ENCODE assay signal across 49 mouse cellular contexts in genomic region chr3:94344897-94345296, GRCm38 (mm10). TPM values are rescaled to one million over a fixed set of nuclear protein-coding genes. Genes with fewer than 3 reads are reported as not detected.
"Had no signal": no experiment of that assay in that cellular context is flagged by ENCODE, and none has a peak within 500 bp of the region (broad histone marks: within the 10 kb centered on the region; RNA-seq: fewer than 3 reads in every experiment).

No protein-coding gene starts in this region.

- DNase-seq: heart, postnatal 10 days; heart, postnatal 14 days; heart, postnatal 36 days; kidney, adult 11 months; kidney, adult 18-20 months; kidney, adult 2 months; kidney, adult 8-10 months; kidney, adult 9 months; kidney, postnatal 10 days; kidney, postnatal 14 days; kidney, postnatal 25 days; kidney, postnatal 36 days; kidney, postnatal 4 days; layer of hippocampus, adult 9-11 months; layer of hippocampus, postnatal 36 days had no signal

- H3K4me1 ChIP-seq: heart, embryonic 10.5 days; heart, embryonic 15.5 days; hindbrain, embryonic 12.5 days; hindbrain, embryonic 15.5 days; intestine, embryonic 15.5 days; kidney, embryonic 15.5 days had no signal

- H3K4me2 ChIP-seq: heart, embryonic 11.5 days; heart, embryonic 12.5 days; heart, embryonic 13.5 days; heart, embryonic 15.5 days; hindbrain, embryonic 12.5 days; hindbrain, embryonic 13.5 days; hindbrain, embryonic 14.5 days; hindbrain, embryonic 15.5 days; intestine, embryonic 15.5 days; kidney, embryonic 15.5 days had no signal

- H3K27ac ChIP-seq: heart, embryonic 10.5 days; heart, embryonic 13.5 days; heart, embryonic 15.5 days; hindbrain, embryonic 10.5 days; hindbrain, embryonic 12.5 days; hindbrain, embryonic 13.5 days; hindbrain, embryonic 14.5 days; hindbrain, embryonic 15.5 days; hindbrain, postnatal 0 days; intestine, embryonic 15.5 days; kidney, embryonic 15.5 days; kidney, postnatal 0 days; layer of hippocampus, adult 2 months had no signal

- ATAC-seq: hindbrain, embryonic 16.5 days; hindbrain, postnatal 0 days; inflammation-experienced regulatory T-cells, adult 6 months; intestine, embryonic 15.5 days; intestine, embryonic 16.5 days; intestine, postnatal 0 days had no signal

- H3K4me3 ChIP-seq: heart, embryonic 10.5 days; heart, embryonic 12.5 days; heart, embryonic 13.5 days; heart, embryonic 15.5 days; hindbrain, embryonic 10.5 days; hindbrain, embryonic 12.5 days; hindbrain, embryonic 13.5 days; hindbrain, embryonic 15.5 days; intestine, embryonic 15.5 days; kidney, embryonic 15.5 days; layer of hippocampus, adult 2 months had no signal

- H3K27me3 ChIP-seq: heart, embryonic 12.5 days; heart, embryonic 13.5 days; heart, embryonic 15.5 days; hindbrain, embryonic 12.5 days; hindbrain, embryonic 13.5 days; hindbrain, embryonic 15.5 days; intestine, embryonic 15.5 days; kidney, embryonic 15.5 days had no signal

- H3K9me3 ChIP-seq: heart, embryonic 10.5 days; heart, embryonic 12.5 days; heart, embryonic 13.5 days; heart, embryonic 15.5 days; hindbrain, embryonic 10.5 days; hindbrain, embryonic 12.5 days; hindbrain, embryonic 13.5 days; hindbrain, embryonic 15.5 days; intestine, embryonic 15.5 days; kidney, embryonic 15.5 days had no signal

- H3K36me3 ChIP-seq: heart, embryonic 10.5 days; heart, embryonic 12.5 days; heart, embryonic 13.5 days; heart, embryonic 15.5 days; hindbrain, embryonic 10.5 days; hindbrain, embryonic 12.5 days; hindbrain, embryonic 13.5 days; hindbrain, embryonic 15.5 days; intestine, embryonic 15.5 days; kidney, embryonic 15.5 days had no signal

- H3K9ac ChIP-seq: heart, embryonic 12.5 days; heart, embryonic 13.5 days; heart, embryonic 15.5 days; hindbrain, embryonic 12.5 days; hindbrain, embryonic 13.5 days; hindbrain, embryonic 14.5 days; hindbrain, embryonic 15.5 days; intestine, embryonic 15.5 days; kidney, embryonic 15.5 days had no signal

RNA-seq across cellular contexts. Expression of gene Them5, which starts 3.0 kb away (rescaled TPM):
- total RNA-seq: heart, adult 8-10 months; heart, postnatal 10 days; heart, postnatal 14 days; heart, postnatal 25 days; heart, postnatal 36 days; hematopoietic stem cell, adult 5-6 weeks; hindbrain, postnatal 0 days; layer of hippocampus, adult 18-20 months; layer of hippocampus, adult 2 months; layer of hippocampus, adult 8-10 months; layer of hippocampus, postnatal 10 days; layer of hippocampus, postnatal 14 days; layer of hippocampus, postnatal 25 days; layer of hippocampus, postnatal 36 days had no signal
- polyA plus RNA-seq: heart, embryonic 10.5 days; heart, embryonic 12.5 days; heart, embryonic 13.5 days; heart, embryonic 14.5 days; heart, postnatal 0 days; hindbrain, embryonic 10.5 days; hindbrain, embryonic 11.5 days; hindbrain, embryonic 12.5 days; hindbrain, embryonic 14.5 days; inflammation-experienced regulatory T-cells, adult 6 months; intestine, embryonic 14.5 days; intestine, embryonic 15.5 days; intestine, postnatal 0 days; kidney, embryonic 14.5 days; kidney, embryonic 15.5 days; kidney, embryonic 16.5 days; large intestine, adult 2 months had no signal

RNA-seq across cellular contexts. Expression of gene C2cd4d, which starts 17.3 kb away (rescaled TPM):
- total RNA-seq: heart, postnatal 25 days; hematopoietic stem cell, adult 5-6 weeks; layer of hippocampus, postnatal 36 days had no signal
- polyA plus RNA-seq: inflammation-experienced regulatory T-cells, adult 6 months had no signal

RNA-seq across cellular contexts. Expression of gene Lingo4, which starts 53.4 kb away (rescaled TPM):
- total RNA-seq: hematopoietic stem cell, adult 5-6 weeks had no signal
- polyA plus RNA-seq: heart, embryonic 10.5 days; heart, embryonic 11.5 days; heart, embryonic 12.5 days had no signal
